Mouse (Mus musculus): ENCODE measurements around the gene Mark4.

Mark4 gene

GRCm38 (mm10) chr7:19458591-19459111, at the start of gene Mark4:
Mark4 (minus strand) TSS chr7:19458821.
- peak; percentile 87 for DNase-seq (ENCODE audit: low read depth, low spot score)

- no peak for DNase-seq (ENCODE audit: low read depth, low spot score)
These were observed 49.0 kb upstream of the Mark4 start for GRCm38 (mm10) chr7:19507612-19507981.

GRCm38 (mm10) chr7:19506969-19507611, 48.5 kb upstream of the Mark4 start:
- peak; percentile 62 for DNase-seq (ENCODE audit: low read depth, low spot score)

GRCm38 (mm10) chr7:19506326-19506725, 47.7 kb upstream of the Mark4 start:
- DNase-seq (ENCODE audit: low read depth, low spot score): peak; percentile 44

GRCm38 (mm10) chr7:19503481-19504068, 45.0 kb upstream of the Mark4 start:
- peak; percentile 77 for DNase-seq (ENCODE audit: low read depth, low spot score)

GRCm38 (mm10) chr7:19501658-19502057, 43.0 kb upstream of the Mark4 start:
- DNase-seq (ENCODE audit: low read depth, low spot score): no peak

- no peak for DNase-seq (ENCODE audit: low read depth, low spot score)
These were observed 42.1 kb upstream of the Mark4 start for GRCm38 (mm10) chr7:19500420-19501363.

GRCm38 (mm10) chr7:19498326-19498725, 39.7 kb upstream of the Mark4 start:
- no peak for DNase-seq (ENCODE audit: low read depth, low spot score)

GRCm38 (mm10) chr7:19496214-19496555, 37.6 kb upstream of the Mark4 start:
- no peak for DNase-seq (ENCODE audit: low read depth, low spot score)

- DNase-seq (ENCODE audit: low read depth, low spot score): no peak
These were observed 37.0 kb upstream of the Mark4 start for GRCm38 (mm10) chr7:19495521-19496213.

- DNase-seq (ENCODE audit: low read depth, low spot score): no peak
These were observed 36.3 kb upstream of the Mark4 start for GRCm38 (mm10) chr7:19494751-19495474.

- no peak for DNase-seq (ENCODE audit: low read depth, low spot score)
These were observed 33.1 kb upstream of the Mark4 start for GRCm38 (mm10) chr7:19491731-19492130.

- DNase-seq (ENCODE audit: low read depth, low spot score): no peak
These were observed 30.9 kb upstream of the Mark4 start for GRCm38 (mm10) chr7:19489525-19489924.

- no peak for DNase-seq (ENCODE audit: low read depth, low spot score)
These were observed 27.9 kb upstream of the Mark4 start for GRCm38 (mm10) chr7:19486549-19486948.

GRCm38 (mm10) chr7:19485488-19485887, 26.9 kb upstream of the Mark4 start:
- no peak for DNase-seq (ENCODE audit: low read depth, low spot score)

GRCm38 (mm10) chr7:19483281-19483680, 24.7 kb upstream of the Mark4 start:
- no peak for DNase-seq (ENCODE audit: low read depth, low spot score)

- no peak for DNase-seq (ENCODE audit: low read depth, low spot score)
These were observed 19.2 kb upstream of the Mark4 start for GRCm38 (mm10) chr7:19477624-19478384.

- DNase-seq (ENCODE audit: low read depth, low spot score): no peak
These were observed 18.5 kb upstream of the Mark4 start for GRCm38 (mm10) chr7:19477084-19477483.

- DNase-seq (ENCODE audit: low read depth, low spot score): peak; percentile 57
These were observed 15.3 kb upstream of the Mark4 start for GRCm38 (mm10) chr7:19473875-19474443.

- DNase-seq (ENCODE audit: low read depth, low spot score): peak; percentile 34
These were observed 13.8 kb upstream of the Mark4 start for GRCm38 (mm10) chr7:19472403-19472802.

All from CD4-positive, CD25-positive, alpha-beta regulatory T cell, adult 2 months (primary cell).